Mouse (Mus musculus) brain, embryonic 14.5 days (tissue): ENCODE results near the gene Cstf2t.

ENCODE experiments used
- CTCF ChIP-seq: fragments of 200-500 bp; IDR thresholded peaks from 2 replicates; pipeline ENCODE4 v1.5.1; 2012; ENCODE audit warnings: inconsistent platforms, mild to moderate bottlenecking, moderate library complexity, borderline replicate concordance; ENCODE audit not compliant: insufficient read depth, insufficient read length; ENCODE audit errors: extremely low read depth
- POLR2A ChIP-seq: fragments of 200-500 bp; IDR thresholded peaks from 2 replicates; pipeline ENCODE4 v1.6.1; 2012; ENCODE audit warnings: mild to moderate bottlenecking, inconsistent platforms, borderline replicate concordance; ENCODE audit not compliant: poor library complexity, insufficient read depth, insufficient read length, severe bottlenecking; ENCODE audit errors: extremely low read depth

- no peak for TF ChIP-seq CTCF
- TF ChIP-seq POLR2A, result no peak
Observed at GRCm38 (mm10) chr19:31046601-31047000, 36.0 kb upstream of the Cstf2t start.
